Mouse (Mus musculus) adrenal gland, postnatal 10 days (tissue): ENCODE data around the gene Tas1r1. TPM values are rescaled to one million over a fixed set of nuclear protein-coding genes. Genes with fewer than 3 reads are reported as not detected.
A peak's percentile ranks its signal among the peaks of the same experiment; 100 is the strongest.

Source experiments
- DNase-seq: peaks from one replicate; pipeline ENCODE4 v3.0.0; 2021; ENCODE audit warnings: mixed read lengths
- total RNA-seq, 2 experiments: library from RNA; stranded (reverse); gene quantifications; 2 replicates each; pipeline ENCODE4 v1.2.3; 2021

The Tas1r1 gene
- total RNA-seq, 2 experiments from 2014 or later = not detected

GRCm38 (mm10) chr4:152010091-152010706 is 28.2 kb downstream of the Tas1r1 start:
- peak; percentile 66 for DNase-seq

DNA sequence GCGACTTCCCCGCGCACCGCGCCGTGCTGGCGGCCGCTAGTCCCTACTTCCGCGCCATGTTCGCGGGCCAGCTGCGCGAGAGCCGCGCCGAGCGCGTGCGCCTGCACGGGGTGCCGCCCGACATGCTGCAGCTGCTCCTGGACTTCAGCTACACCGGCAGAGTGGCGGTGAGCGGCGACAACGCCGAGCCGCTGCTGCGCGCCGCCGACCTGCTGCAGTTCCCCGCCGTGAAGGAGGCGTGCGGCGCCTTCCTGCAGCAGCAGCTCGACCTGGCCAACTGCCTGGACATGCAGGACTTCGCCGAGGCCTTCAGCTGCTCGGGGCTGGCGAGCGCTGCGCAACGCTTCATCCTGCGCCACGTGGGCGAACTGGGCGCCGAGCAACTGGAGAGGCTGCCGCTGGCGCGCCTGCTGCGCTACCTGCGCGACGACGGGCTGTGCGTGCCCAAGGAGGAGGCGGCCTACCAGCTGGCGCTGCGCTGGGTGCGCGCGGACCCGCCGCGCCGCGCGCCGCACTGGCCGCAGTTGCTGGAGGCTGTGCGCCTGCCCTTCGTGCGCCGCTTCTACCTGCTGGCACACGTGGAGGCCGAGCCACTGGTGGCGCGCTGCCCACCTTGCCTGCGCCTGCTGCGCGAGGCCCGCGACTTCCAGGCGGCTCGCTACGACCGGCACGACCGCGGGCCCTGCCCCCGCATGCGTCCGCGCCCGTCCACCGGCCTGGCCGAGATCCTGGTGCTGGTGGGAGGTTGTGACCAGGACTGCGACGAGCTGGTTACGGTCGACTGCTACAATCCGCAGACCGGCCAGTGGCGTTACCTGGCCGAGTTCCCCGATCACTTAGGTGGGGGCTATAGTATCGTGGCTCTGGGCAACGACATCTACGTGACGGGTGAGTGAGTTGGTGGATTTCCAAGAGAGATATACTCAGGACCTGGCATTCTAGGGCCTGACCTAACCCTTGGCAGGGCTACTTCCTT is 29.0 kb downstream of the Tas1r1 start:
- DNase-seq = peak; percentile 77

GRCm38 (mm10) chr4:152008622-152009075 is 29.7 kb downstream of the Tas1r1 start, which contains the start of gene Klhl21:
Klhl21 (plus strand) TSS chr4:152008803.
- DNase-seq = peak; percentile 97

DNA sequence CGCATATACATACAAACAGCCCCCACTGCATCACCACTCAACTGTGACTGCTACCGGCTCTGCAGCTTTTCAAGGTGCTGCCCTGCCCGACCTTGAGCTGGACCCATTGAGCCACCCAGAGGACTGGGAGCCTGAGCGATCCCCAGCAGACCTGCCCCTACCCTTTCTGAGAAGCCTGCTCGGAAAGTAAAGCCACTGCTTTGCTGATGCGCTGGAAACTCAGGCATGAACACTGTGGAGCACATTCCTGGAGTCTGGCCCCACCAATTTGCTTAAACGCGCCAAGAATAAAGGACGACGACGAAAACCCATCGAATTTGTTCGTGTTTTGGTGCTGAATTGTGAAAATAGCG is 30.2 kb downstream of the Tas1r1 start:
- peak; percentile 27 for DNase-seq

DNA sequence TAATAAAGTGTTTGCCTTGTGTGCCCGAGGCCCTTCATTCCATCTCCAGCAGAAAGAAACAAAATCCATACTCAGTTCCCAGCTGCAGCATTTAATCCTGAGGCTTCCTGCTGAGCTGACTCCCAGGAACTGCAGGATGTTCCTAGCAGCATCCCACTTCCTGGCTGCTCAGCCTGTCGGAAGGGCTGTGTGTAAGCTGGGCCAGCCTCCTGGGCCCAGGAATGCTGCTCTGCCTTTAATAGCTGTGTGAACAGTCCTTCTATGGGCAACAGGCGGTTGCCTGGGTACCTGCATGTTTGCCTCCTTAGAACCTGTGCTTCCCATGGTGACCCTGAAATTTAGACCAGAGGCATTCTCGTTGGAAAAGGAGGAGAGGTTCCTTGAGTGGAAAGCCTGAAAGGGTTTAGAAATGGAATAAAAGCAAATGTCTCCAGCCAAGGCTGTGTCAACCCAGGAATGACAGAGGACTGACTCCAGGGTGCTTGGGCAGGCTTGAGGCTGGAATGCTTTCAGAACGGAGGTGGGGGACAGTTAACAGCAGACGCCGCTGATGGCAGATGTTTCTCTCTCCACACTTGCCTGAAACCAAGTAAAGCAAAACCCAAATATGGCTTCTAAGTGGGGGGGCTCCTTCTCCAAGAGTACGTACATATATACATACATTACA is 30.8 kb downstream of the Tas1r1 start:
- DNase-seq = no peak

DNA sequence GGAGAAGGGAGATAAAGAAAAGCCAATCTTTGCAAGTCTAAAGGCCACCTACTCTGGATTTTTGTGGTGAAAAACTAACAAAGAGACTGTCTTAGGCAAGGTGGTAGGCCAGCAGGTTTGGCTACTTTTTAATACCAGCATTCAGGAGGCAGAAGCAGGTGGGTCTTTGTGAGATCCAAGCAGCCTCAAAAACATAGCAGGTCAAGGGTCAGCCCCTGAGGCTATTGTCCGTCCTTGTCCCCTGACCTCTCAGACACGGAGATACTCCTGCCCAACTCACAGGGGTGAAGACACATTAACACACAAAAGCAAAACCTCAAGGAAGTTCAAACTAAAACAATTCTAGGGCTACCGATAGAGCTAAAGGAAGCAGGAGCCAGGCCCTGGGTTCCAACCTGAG is 31.6 kb downstream of the Tas1r1 start:
- no peak for DNase-seq

DNA sequence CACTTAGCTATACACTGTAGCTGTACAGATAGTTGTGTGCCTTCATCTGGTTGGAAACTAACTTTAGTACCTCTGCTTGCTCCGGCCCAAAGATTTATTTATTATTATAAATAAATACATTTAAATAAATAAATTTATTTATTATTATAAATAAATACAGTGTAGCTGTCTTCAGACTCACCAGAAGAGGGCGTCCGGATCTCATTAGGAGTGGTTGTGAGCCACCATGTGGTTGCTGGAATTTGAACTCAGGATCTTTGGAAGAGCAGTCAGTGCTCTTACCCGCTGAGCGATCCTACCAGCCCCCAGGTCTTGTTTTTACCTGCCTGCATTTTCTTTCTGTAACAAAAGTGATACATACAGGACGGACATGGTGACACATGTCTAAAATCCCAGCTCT is 32.2 kb downstream of the Tas1r1 start:
- no peak for DNase-seq

- DNase-seq = no peak
These were observed 36.3 kb downstream of the Tas1r1 start for GRCm38 (mm10) chr4:152002063-152002462.

DNA sequence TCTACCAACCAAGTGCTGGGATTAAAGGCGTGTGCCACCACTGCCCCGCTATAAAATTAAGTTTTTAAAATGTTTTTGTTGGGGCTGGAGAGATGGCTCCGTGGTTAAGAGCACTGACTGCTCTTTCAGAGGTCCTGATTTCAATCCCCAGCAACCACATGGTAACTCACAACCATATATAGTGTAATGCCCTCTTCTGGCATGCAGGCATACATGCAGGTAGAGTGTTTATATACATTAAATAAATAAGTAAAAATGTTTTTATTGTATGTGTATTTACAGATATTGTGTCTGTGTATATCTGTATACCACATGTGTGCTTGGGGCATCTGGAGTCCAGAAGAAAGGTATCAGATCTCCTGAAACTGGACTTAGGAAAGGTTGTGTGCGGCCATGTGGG is 37.0 kb downstream of the Tas1r1 start:
- DNase-seq = no peak

DNA sequence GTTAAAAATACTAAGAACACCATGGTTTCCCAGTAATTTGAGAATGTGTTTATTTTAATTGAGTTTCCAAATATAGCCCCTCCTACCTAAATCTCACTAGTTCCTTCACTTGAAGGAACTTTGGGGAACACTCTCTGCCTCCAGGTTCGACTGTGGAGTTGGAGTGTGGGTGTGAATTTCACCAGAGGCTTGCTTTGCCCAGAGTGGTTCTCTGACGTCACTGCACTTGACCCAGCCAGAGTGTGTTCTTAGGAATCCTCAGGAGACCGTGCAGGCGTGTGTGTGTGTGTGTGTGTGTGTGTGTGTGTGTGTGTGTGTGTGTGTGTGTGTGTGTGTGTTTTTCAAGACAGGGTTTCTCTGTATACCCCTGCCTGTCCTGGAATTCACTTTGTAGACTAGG is 37.5 kb downstream of the Tas1r1 start:
- DNase-seq = peak; percentile 32

DNA sequence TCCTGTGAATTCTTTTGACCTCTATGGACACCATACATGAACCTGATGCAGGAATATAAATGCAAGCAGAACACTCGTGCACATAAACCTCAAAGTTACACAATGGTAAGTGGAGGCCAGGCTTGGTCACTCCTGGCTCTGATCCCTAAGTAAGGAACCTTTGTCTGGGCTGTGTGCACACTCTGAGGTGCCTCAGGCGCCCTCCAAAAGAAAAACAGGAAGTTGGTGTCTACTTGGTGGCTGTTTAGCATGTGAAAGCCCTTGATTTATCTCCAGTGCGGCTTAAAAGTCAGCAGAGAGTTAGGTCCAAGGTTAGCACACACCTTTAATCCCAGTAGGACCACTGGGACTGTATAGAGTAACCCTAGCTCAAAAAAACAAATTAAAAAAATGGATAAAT is 38.9 kb downstream of the Tas1r1 start:
- DNase-seq = no peak

- DNase-seq = no peak
These were observed 40.7 kb downstream of the Tas1r1 start for GRCm38 (mm10) chr4:151997701-151998100.

DNA sequence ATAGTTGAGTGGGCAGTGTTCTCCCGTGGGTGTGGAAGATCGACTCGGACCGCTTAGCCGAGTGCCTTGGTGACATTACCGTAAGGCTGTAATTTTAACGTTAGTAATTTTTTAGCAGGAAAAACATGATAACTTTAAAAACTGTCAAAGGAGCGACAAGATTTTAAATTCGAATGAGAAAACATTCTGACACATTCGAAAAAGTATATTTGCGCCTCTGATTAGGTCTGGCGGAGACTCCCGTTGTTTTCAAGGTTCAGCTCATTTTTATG is 41.5 kb downstream of the Tas1r1 start:
- DNase-seq = no peak

DNA sequence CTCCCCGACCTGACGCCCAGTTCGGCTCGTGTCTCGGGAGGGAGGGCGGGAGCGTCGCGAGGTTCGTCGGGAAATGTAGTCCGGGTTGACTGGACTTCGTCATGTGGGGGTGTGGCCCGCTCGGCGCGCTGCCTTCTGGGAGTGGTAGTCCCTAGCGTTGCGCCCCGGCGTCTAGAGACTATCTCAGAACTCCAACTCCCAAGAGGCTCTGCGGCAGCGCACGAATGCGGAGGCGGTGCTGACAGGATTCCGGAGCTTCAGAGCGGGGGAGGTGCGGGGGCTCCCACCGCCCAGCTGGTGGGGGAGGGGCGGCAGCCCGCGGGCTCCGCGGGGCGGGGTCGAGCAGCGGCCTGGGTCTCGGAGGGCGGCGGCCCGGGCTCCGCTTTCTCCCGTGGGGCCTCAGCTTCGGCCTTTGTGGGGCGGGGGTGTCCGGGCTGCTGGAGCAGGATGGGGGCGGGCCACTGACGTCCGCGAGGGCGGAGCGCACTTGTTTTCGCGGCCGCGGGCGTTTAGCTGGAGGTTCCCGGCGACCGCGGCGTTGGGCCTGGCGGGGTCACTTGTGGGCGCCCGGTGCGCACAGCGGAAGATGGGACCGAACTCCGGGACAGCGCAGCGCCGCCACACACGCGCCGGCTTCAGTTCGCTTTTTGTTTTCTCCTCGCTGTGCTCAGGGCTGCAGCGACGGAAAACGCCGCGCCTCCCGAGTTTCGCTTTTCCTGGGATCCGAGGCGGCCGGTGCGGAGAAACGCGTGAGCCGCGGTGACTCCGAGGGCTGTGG is 42.0 kb downstream of the Tas1r1 start, which contains the start of gene Phf13:
TSS of gene Phf13 (minus strand) at position 86 of the 778 bp plus-strand sequence.
- peak; percentile 98 for DNase-seq

DNA sequence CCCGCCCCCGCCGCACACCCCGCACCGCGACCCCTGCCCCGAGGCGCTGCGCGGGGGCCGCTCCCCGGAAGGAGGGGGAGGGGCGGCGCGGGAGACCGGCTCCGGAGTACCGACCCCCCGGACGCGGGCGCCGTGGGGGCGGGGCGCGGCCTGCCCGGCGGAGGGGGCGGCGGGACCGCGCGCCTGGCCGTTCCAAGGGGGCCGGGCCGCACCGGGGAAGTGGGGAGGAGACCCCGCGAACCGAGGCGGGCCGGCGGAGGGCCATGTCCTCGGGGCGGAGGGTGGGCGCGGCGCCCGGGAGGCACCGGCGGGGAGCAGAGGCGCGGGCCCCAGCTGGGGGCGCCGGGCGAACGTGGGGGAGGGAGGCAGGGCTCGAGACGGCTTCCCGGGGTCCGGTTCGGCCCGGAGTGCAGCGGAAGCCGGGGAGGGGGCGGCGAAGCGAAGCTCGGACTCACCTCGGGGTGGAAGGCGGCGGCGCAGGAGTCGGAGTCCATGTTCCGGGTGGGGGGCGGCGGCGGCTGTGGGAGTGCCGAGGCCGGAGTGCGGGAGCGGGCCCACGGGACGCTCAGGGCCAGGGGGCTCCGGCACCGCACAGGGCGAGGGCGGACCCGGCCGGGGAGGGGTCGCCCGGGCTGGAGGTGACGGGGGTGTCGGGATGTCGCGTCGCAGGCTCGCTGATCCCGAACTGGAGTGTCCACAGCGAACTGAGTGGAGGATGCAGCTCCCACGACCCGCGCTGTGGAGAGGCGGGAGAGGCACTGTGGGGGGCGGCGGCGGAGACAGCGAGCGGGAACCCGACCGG is 42.8 kb downstream of the Tas1r1 start:
- DNase-seq = no peak

DNA sequence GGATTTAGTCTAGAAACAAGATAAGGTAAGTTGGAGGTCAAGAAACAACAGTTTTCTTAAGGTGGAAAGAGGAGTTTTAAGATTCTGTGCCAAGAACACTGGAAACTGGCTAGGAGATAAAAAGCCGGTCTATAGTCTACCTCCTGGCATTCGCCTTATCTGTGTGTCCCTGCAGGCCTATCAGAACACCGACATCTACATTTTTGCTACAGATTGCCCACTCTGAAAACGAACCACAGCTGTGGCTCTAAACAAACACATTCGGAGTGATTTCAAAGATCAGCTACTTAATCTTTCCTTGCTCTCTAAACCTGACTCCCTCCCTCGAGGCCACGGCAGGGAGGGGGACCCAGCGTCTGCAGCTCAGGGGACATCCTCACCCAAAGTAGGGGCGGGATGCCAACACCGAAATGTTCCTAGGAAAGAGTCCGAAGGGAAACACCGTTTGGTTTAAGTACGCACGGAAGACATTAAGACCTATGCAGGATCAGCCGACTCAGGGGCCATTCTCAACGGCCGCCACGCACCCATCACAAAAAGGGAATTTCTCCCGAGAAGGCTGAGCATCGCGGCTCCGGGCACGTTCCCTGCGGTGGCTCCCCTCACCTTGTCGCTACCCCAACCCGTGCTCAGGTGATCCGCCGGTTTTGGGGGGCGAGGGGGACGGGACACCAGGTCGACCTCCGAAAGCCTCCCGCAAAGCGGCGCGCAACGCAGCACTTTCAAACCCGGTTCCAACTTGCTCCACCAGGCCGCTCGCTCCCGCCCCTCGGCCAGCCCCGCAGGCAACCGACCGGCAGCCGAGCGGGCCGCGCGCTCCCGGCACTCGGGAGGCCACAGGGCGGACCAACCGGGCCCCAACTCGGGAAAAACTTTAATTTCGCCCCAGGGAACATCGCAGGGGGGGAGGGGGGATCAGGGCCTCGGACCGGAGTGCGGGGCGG is 43.9 kb downstream of the Tas1r1 start:
- DNase-seq = peak; percentile 61

DNA sequence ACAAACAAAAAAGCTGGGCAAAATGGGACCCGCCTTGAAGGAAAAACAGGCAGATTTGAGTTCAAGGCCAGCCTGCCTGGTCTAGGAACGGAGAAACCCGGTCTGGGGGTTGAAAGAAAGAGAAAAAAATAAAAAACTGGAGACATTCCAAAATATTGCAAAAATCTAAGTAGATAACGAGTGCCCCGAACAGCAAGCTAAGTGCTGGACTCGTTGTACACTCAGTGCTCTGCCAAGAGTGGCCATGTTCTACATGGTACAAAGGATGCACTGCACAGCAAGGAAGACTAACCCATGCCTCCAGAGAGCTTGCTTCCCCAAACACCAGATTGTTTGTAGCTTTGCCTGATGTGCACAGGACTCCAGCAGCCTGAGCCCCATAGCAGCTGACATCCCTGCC is 45.3 kb downstream of the Tas1r1 start:
- DNase-seq = no peak

- DNase-seq = no peak
These were observed 46.3 kb downstream of the Tas1r1 start for GRCm38 (mm10) chr4:151992091-151992490.

GRCm38 (mm10) chr4:151989110-151989488 is 49.3 kb downstream of the Tas1r1 start:
- no peak for DNase-seq
